Mouse (Mus musculus) MEL (cell line): ENCODE data around the gene Hic1. TPM values are rescaled to one million over a fixed set of nuclear protein-coding genes. Genes with fewer than 3 reads are reported as not detected.

Experiments
- DNase-seq: peaks from one replicate; pipeline ENCODE4 v3.0.0; 2011; ENCODE audit warnings: low read depth, low spot score
- H3K27ac ChIP-seq: 2 replicates; pipeline ENCODE4 v1.5.1; 2012; ENCODE audit warnings: low read depth, mild to moderate bottlenecking, control low read depth, low read length, moderate library complexity; ENCODE audit not compliant: control insufficient read depth
- H3K27me3 ChIP-seq, 2 experiments: fragments of 150-350 bp in 1 of 2; sonication (generic) in 1 of 2; 2 replicates each; pipeline ENCODE4 v1.6.1; 2012; ENCODE audit warnings: low read length in 2 of 2, mild to moderate bottlenecking in 2 of 2, improper control_type of control experiment in 1 of 2, moderate library complexity in 1 of 2; ENCODE audit not compliant: insufficient read depth in 2 of 2, control insufficient read depth in 1 of 2
- H3K36me3 ChIP-seq, 2 experiments: 2 replicates each; pipeline ENCODE4 v1.6.1; 2012 to 2014; ENCODE audit warnings: low read length in 2 of 2, improper control_type of control experiment in 1 of 2, inconsistent platforms in 1 of 2, mild to moderate bottlenecking in 1 of 2; ENCODE audit not compliant: insufficient read depth in 2 of 2, control insufficient read depth in 1 of 2
- H3K4me1 ChIP-seq, 2 experiments: fragments of 150-350 bp in 1 of 2; sonication (generic) in 1 of 2; 2 replicates each; pipeline ENCODE4 v1.6.1; 2012; ENCODE audit warnings: low read length in 2 of 2, improper control_type of control experiment in 1 of 2, mild to moderate bottlenecking in 1 of 2; ENCODE audit not compliant: insufficient read depth in 2 of 2, control insufficient read depth in 1 of 2
- H3K4me3 ChIP-seq, 2 experiments: fragments of 150-350 bp in 1 of 2; sonication (generic) in 1 of 2; 2 replicates each; pipeline ENCODE4 v1.5.1; 2012; ENCODE audit warnings: low read depth in 2 of 2, low read length in 2 of 2, mild to moderate bottlenecking in 2 of 2, moderate library complexity in 2 of 2, control low read depth in 1 of 2, improper control_type of control experiment in 1 of 2; ENCODE audit not compliant: control insufficient read depth in 1 of 2, insufficient read depth in 1 of 2
- H3K79me2 ChIP-seq: 2 replicates; pipeline ENCODE4 v1.6.1; 2012; ENCODE audit warnings: mild to moderate bottlenecking, low read length, moderate library complexity; ENCODE audit not compliant: control insufficient read depth, poor library complexity, insufficient read depth
- H3K9ac ChIP-seq: 2 replicates; pipeline ENCODE4 v1.6.1; 2012; ENCODE audit warnings: low read depth, mild to moderate bottlenecking, control low read depth, low read length, moderate library complexity; ENCODE audit not compliant: control insufficient read depth, poor library complexity, severe bottlenecking
- H3K9me3 ChIP-seq: fragments of 150-350 bp; sonication (generic); replicated peaks from 2 replicates; pipeline ENCODE4 v1.6.1; 2012; ENCODE audit warnings: mild to moderate bottlenecking, low read length, improper control_type of control experiment, moderate library complexity; ENCODE audit not compliant: insufficient read depth
- CTCF ChIP-seq, 3 experiments: IDR thresholded peaks in 2 of 3; conservative IDR thresholded peaks in 1 of 3; 2 replicates each; pipeline ENCODE4 v1.5.1; 2011 to 2012; ENCODE audit warnings: low read length in 3 of 3, low read depth in 2 of 3, mild to moderate bottlenecking in 2 of 3, improper control_type of control experiment in 1 of 3, inconsistent platforms in 1 of 3, mixed read lengths in 1 of 3, moderate library complexity in 1 of 3; ENCODE audit not compliant: control insufficient read depth in 1 of 3, insufficient read depth in 1 of 3, poor library complexity in 1 of 3, severe bottlenecking in 1 of 3
- E2F4 ChIP-seq: IDR thresholded peaks from 2 replicates; pipeline ENCODE4 v1.6.1; 2011; ENCODE audit warnings: low read depth, low read length, improper control_type of control experiment, borderline replicate concordance
- EP300 ChIP-seq, 2 experiments: IDR thresholded peaks; 2 replicates each; pipeline ENCODE4 v1.6.1; 2011; ENCODE audit warnings: improper control_type of control experiment in 2 of 2, low read length in 2 of 2, low read depth in 1 of 2, mild to moderate bottlenecking in 1 of 2
- ETS1 ChIP-seq: IDR thresholded peaks from 2 replicates; pipeline ENCODE4 v1.6.1; 2012; ENCODE audit warnings: low read depth, mild to moderate bottlenecking, inconsistent platforms, low read length, improper control_type of control experiment, moderate library complexity
- GATA1 ChIP-seq: IDR thresholded peaks from 2 replicates; pipeline ENCODE4 v1.6.1; 2011; ENCODE audit warnings: low read depth, low read length, improper control_type of control experiment
- HCFC1 ChIP-seq: IDR thresholded peaks from 2 replicates; pipeline ENCODE4 v1.6.1; 2012; ENCODE audit warnings: low read depth, mild to moderate bottlenecking, inconsistent platforms, low read length, improper control_type of control experiment, moderate library complexity
- JUND ChIP-seq: IDR thresholded peaks from 2 replicates; pipeline ENCODE4 v1.6.1; 2011; ENCODE audit warnings: low read depth, mild to moderate bottlenecking, improper control_type of control experiment, low read length
- MAX ChIP-seq: IDR thresholded peaks from 2 replicates; pipeline ENCODE4 v1.6.1; 2011; ENCODE audit warnings: low read length, improper control_type of control experiment
- MYB ChIP-seq: IDR thresholded peaks from 2 replicates; pipeline ENCODE4 v1.6.1; 2011; ENCODE audit warnings: mild to moderate bottlenecking, low read depth, low read length, improper control_type of control experiment
- NRF1 ChIP-seq: IDR thresholded peaks from 2 replicates; pipeline ENCODE4 v1.6.1; 2014; ENCODE audit warnings: low read depth, mild to moderate bottlenecking, inconsistent platforms, low read length, improper control_type of control experiment, moderate library complexity; ENCODE audit not compliant: poor library complexity, insufficient read depth, severe bottlenecking
- POLR2A ChIP-seq, 2 experiments: IDR thresholded peaks; 2 replicates each; pipeline ENCODE4 v1.6.1; 2011 to 2012; ENCODE audit warnings: low read length in 2 of 2, mild to moderate bottlenecking in 2 of 2, control low read depth in 1 of 2, improper control_type of control experiment in 1 of 2, low read depth in 1 of 2, moderate library complexity in 1 of 2; ENCODE audit not compliant: control insufficient read depth in 1 of 2, insufficient read depth in 1 of 2, poor library complexity in 1 of 2
- POLR2AphosphoS2 ChIP-seq: IDR thresholded peaks from 2 replicates; pipeline ENCODE4 v1.6.1; 2011; ENCODE audit warnings: low read length, improper control_type of control experiment
- POLR2AphosphoS5 ChIP-seq: IDR thresholded peaks from 2 replicates; pipeline ENCODE4 v1.6.1; 2012; ENCODE audit warnings: low read depth, borderline replicate concordance, mild to moderate bottlenecking, inconsistent platforms, low read length, moderate library complexity, mixed read lengths
- RAD21 ChIP-seq: IDR thresholded peaks from 2 replicates; pipeline ENCODE4 v1.6.1; 2011; ENCODE audit warnings: mild to moderate bottlenecking, low read depth, low read length, improper control_type of control experiment
- RCOR1 ChIP-seq: IDR thresholded peaks from 2 replicates; pipeline ENCODE4 v1.6.1; 2012; ENCODE audit warnings: low read depth, mild to moderate bottlenecking, inconsistent platforms, low read length, improper control_type of control experiment
- SIN3A ChIP-seq: IDR thresholded peaks from 2 replicates; pipeline ENCODE4 v1.6.1; 2012; ENCODE audit warnings: low read length, improper control_type of control experiment, inconsistent platforms
- SMC3 ChIP-seq: IDR thresholded peaks from 2 replicates; pipeline ENCODE4 v1.6.1; 2011; ENCODE audit warnings: low read depth, low read length, improper control_type of control experiment
- TCF12 ChIP-seq: IDR thresholded peaks from 2 replicates; pipeline ENCODE4 v1.6.1; 2014; ENCODE audit warnings: low read depth, mild to moderate bottlenecking, inconsistent platforms, low read length, improper control_type of control experiment, moderate library complexity
- USF2 ChIP-seq, 2 experiments: IDR thresholded peaks; 2 replicates each; pipeline ENCODE4 v1.6.1; 2011 to 2012; ENCODE audit warnings: improper control_type of control experiment in 2 of 2, low read length in 2 of 2, borderline replicate concordance in 1 of 2, inconsistent platforms in 1 of 2, low read depth in 1 of 2, mild to moderate bottlenecking in 1 of 2; ENCODE audit not compliant: insufficient read depth in 1 of 2
- ZC3H11A ChIP-seq: IDR thresholded peaks from 2 replicates; pipeline ENCODE4 v1.6.1; 2012; ENCODE audit warnings: low read depth, mild to moderate bottlenecking, inconsistent platforms, low read length, improper control_type of control experiment
- ZKSCAN1 ChIP-seq: IDR thresholded peaks from 2 replicates; pipeline ENCODE4 v1.6.1; 2012; ENCODE audit warnings: low read depth, mild to moderate bottlenecking, inconsistent platforms, low read length, improper control_type of control experiment, moderate library complexity
- ZMIZ1 ChIP-seq: IDR thresholded peaks from 2 replicates; pipeline ENCODE4 v1.6.1; 2012; ENCODE audit warnings: low read depth, mild to moderate bottlenecking, inconsistent platforms, low read length, improper control_type of control experiment, moderate library complexity
- ZNF384 ChIP-seq: IDR thresholded peaks from 2 replicates; pipeline ENCODE4 v1.6.1; 2012; ENCODE audit warnings: low read depth, mild to moderate bottlenecking, inconsistent platforms, low read length, improper control_type of control experiment
- polyA plus RNA-seq, 2 experiments: library from polyadenylated mRNA; stranded (reverse) in 1 of 2; unstranded in 1 of 2; fragments of >175 nt in 1 of 2; fragments of >200 nt in 1 of 2; gene quantifications; 2 replicates each; pipeline versions ENCODE4 v1.2.1 to v1.2.4; 2012; ENCODE audit warnings: low replicate concordance in 2 of 2, low read depth in 1 of 2; ENCODE audit not compliant: insufficient read length in 2 of 2, insufficient read depth in 1 of 2, missing spikeins in 1 of 2
- total RNA-seq: library from RNA; depleted of rRNA; stranded (reverse); fragments of 300-350 nt; gene quantifications from 2 replicates; pipeline ENCODE4 v1.2.3, GENCODE M21; 2012

Gene Hic1
- total and polyA plus RNA-seq, 3 experiments, result 18.2 to 18.8 TPM; not detected in 1

DNA sequence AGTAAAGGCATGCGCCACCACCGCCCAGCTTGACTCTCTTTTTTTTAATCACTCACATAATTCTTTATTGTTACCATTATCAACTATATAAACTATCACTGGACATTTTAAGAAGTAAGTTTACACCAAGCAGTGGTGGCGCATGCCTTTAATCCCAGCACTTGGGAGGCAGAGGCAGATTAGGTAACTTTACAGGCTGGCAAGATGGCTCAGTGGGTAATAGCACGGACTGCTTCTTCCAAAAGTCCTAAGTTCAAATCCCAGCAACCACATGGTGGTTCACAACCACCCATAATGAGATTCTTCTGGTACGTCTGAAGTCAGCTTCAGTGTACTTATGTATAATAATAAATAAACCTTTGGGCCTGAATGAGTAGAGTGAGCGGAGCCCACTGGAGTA is 39.8 kb downstream of the Hic1 start:
- Histone ChIP-seq H3K79me2 (no peaks in the 10 kb centered on the region), H3K27ac (no peak overlapping the region), H3K9ac (no peak overlapping the region), H3K36me3 (peaks cover 0 to 2% of the 10 kb centered on the region in 2 experiments; a peak in 1 of 4 replicates), H3K4me1 (no peaks in the 10 kb centered on the region), H3K27me3 (no peaks in the 10 kb centered on the region), H3K9me3 (no peaks in the 10 kb centered on the region), H3K4me3 (no peak overlapping the region)
- DNase-seq, result no peak
- TF ChIP-seq MYB (no peak), TCF12 (no peak), NRF1 (no peak), E2F4 (no peak), POLR2AphosphoS2 (no peak)

DNA sequence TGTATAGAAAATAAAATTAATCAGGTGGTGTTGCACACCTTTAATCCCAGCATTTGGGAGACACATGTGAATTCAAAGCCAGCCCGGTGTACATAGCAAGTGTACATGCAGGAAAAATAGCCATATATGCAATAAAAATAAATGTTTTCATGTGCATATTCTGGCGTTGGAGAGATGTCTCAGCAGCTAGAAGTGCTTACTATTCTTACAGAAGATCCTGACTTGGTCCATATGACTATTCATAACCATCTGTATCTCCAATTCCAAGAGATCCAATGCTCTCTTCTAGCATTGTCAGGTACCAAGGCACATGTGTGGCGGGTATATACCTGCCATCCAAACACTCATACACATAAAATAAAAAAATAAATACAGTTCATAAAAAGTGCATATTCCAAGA is 42.9 kb downstream of the Hic1 start:
- no peaks in the 10 kb centered on the region for H3K79me2 ChIP-seq
- no peaks in the 10 kb centered on the region for H3K27me3 ChIP-seq
- no peaks in the 10 kb centered on the region for H3K4me1 ChIP-seq
- H3K36me3 ChIP-seq, result peaks cover 0 to 2% of the 10 kb centered on the region in 2 experiments
- H3K9ac ChIP-seq, result no peak overlapping the region
- H3K9me3 ChIP-seq, result no peaks in the 10 kb centered on the region
- DNase-seq, result no peak
- no peak overlapping the region for H3K27ac ChIP-seq
- TF ChIP-seq RCOR1 (no peak), POLR2A (IDR thresholded peaks at IDR 0.05; ENCODE audit: control insufficient read depth in 1 of 2, insufficient read depth in 1 of 2, low read depth in 1 of 2, low read length in 2 of 2, poor library complexity in 1 of 2) (no peak), MYB (no peak), CTCF (IDR thresholded peaks at IDR 0.05 in 2 of 3, conservative IDR thresholded peaks at IDR 0.05 in 1 of 3; ENCODE audit: control insufficient read depth in 1 of 3, insufficient read depth in 1 of 3, low read depth in 2 of 3, low read length in 3 of 3, poor library complexity in 1 of 3, severe bottlenecking in 1 of 3) (no peak), MAX (no peak), SMC3 (no peak), RAD21 (no peak)
- H3K4me3 ChIP-seq, result no peak overlapping the region

DNA sequence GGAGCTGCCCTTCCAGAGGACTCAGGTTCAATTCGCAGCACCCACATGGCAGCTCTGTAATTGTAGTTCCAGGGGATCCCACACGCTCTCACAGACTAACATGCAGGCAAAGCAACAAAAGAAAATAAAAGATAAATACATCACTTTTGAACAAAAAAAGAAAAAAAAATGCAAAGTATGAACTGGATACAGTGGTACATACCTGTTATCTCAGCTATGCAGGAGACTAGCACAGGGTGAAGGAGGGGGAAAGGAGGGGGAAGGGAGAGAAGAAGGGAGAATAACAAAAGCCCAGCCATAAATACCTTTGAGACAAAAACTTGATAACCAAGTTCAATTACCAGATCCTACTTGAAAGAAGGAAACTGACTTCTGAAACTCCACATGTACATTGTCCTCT is 44.9 kb downstream of the Hic1 start:
- no peak for TF ChIP-seq HCFC1
- TF ChIP-seq POLR2A (IDR thresholded peaks at IDR 0.05; ENCODE audit: control insufficient read depth in 1 of 2, insufficient read depth in 1 of 2, low read depth in 1 of 2, low read length in 2 of 2, poor library complexity in 1 of 2), result no peak
- TF ChIP-seq ZNF384, result peak; percentile 65
- no peak for TF ChIP-seq ETS1
- no peak for TF ChIP-seq ZMIZ1
- no peak for TF ChIP-seq GATA1
- no peak for TF ChIP-seq SIN3A
- TF ChIP-seq USF2 (IDR thresholded peaks at IDR 0.05; ENCODE audit: borderline replicate concordance in 1 of 2, insufficient read depth in 1 of 2, low read depth in 1 of 2, low read length in 2 of 2), result no peak
- no peak for TF ChIP-seq MAX
- TF ChIP-seq ZC3H11A, result no peak
- no peak for TF ChIP-seq ZKSCAN1
- TF ChIP-seq POLR2AphosphoS5, result no peak
- no peak for TF ChIP-seq JUND
- TF ChIP-seq EP300 (IDR thresholded peaks at IDR 0.05; ENCODE audit: low read depth in 1 of 2, low read length in 2 of 2), result peak in 1 of 2 experiments; percentile 16; a peak in 1 of 4 replicates
- TF ChIP-seq, all 39 proteins: peak for 2
- DNase-seq, result no peak

More for the DNA sequence above, 44.9 kb downstream of the Hic1 start:
- H3K27me3 ChIP-seq, result no peaks in the 10 kb centered on the region
- H3K9me3 ChIP-seq, result no peaks in the 10 kb centered on the region
- no peak overlapping the region for H3K4me3 ChIP-seq
- peaks cover 0 to 2% of the 10 kb centered on the region in 2 experiments for H3K36me3 ChIP-seq
- no peaks in the 10 kb centered on the region for H3K4me1 ChIP-seq
- no peak overlapping the region for H3K27ac ChIP-seq
- H3K9ac ChIP-seq, result no peak overlapping the region
- no peaks in the 10 kb centered on the region for H3K79me2 ChIP-seq
